Mouse (Mus musculus): Measurements from ENCODE around the gene Kpna6. TPM values are rescaled to one million over a fixed set of nuclear protein-coding genes. Genes with fewer than 3 reads are reported as not detected.
A peak's percentile ranks its signal among the peaks of the same experiment; 100 is the strongest.
"Not testable (repeated sequence)": the region's sequence is repeated elsewhere in the genome, so short reads cannot be mapped to it uniquely, and the experiment has no call there.

Kpna6 gene
- total RNA-seq (2021) = 100 to 1,000 TPM in 1 of 2 experiments, 10 to 100 TPM in 1; 93.3 to 101 TPM

GRCm38 (mm10) chr4:129672083-129672877 is at the start of gene Kpna6:
Kpna6 (minus strand) TSS chr4:129672767.
- peak; percentile 95 for DNase-seq (ENCODE audit: low spot score in 2 of 2)
- intact Hi-C loops (cut with DNase I) = no loop called here

- intact Hi-C loops (cut with DNase I) = no loop called here
- DNase-seq (ENCODE audit: low spot score in 2 of 2) = no peak
These were observed 43.7 kb upstream of the Kpna6 start for GRCm38 (mm10) chr4:129716310-129716709.

GRCm38 (mm10) chr4:129709486-129710129 is 37.0 kb upstream of the Kpna6 start:
- no peak for DNase-seq (ENCODE audit: low spot score in 2 of 2)
- intact Hi-C loops (cut with DNase I) = no loop called here

- intact Hi-C loops (cut with DNase I) = no loop called here
- DNase-seq (ENCODE audit: low spot score in 2 of 2) = no peak
These were observed 34.2 kb upstream of the Kpna6 start for GRCm38 (mm10) chr4:129706750-129707149.

GRCm38 (mm10) chr4:129702454-129702853 is 29.9 kb upstream of the Kpna6 start:
- DNase-seq (ENCODE audit: low spot score in 2 of 2) = peak; percentile 82 to 86
- intact Hi-C loops (cut with DNase I) = loop anchor here (5.0 kb wide), 2 partner anchors 40 to 80 kb away; partner anchors contain the start of gene Khdrbs1

- DNase-seq (ENCODE audit: low spot score in 2 of 2) = peak; percentile 77 to 83
- intact Hi-C loops (cut with DNase I) = loop anchor here (2.0 to 5.0 kb wide), 3 partner anchors 41 to 227 kb away; partner anchors contain the start of genes Khdrbs1 and Spocd1
These were observed 29.2 kb upstream of the Kpna6 start for GRCm38 (mm10) chr4:129701503-129702377.

GRCm38 (mm10) chr4:129700661-129701060 is 28.1 kb upstream of the Kpna6 start:
- intact Hi-C loops (cut with DNase I) = loop anchor here (2.0 to 5.0 kb wide), 3 partner anchors 42 to 228 kb away; partner anchors contain the start of genes Khdrbs1 and Spocd1
- not testable (repeated sequence) for DNase-seq (ENCODE audit: low spot score in 2 of 2)

- intact Hi-C loops (cut with DNase I) = loop anchor here (2.0 to 5.0 kb wide), 3 partner anchors 42 to 229 kb away; partner anchors contain the start of genes Khdrbs1 and Spocd1
- DNase-seq (ENCODE audit: low spot score in 2 of 2) = no peak
These were observed 27.6 kb upstream of the Kpna6 start for GRCm38 (mm10) chr4:129700216-129700615.

GRCm38 (mm10) chr4:129697191-129697590 is 24.6 kb upstream of the Kpna6 start:
- intact Hi-C loops (cut with DNase I) = loop anchor here (5.0 to 10.0 kb wide), 2 partner anchors 125 to 388 kb away; no protein-coding TSS in a partner anchor

GRCm38 (mm10) chr4:129696158-129696985 is 23.8 kb upstream of the Kpna6 start, which contains the start of gene Tmem39b:
Tmem39b (minus strand) TSS chr4:129696838.
- intact Hi-C loops (cut with DNase I) = loop anchor here (5.0 to 10.0 kb wide), 2 partner anchors 126 to 388 kb away; no protein-coding TSS in a partner anchor
- DNase-seq (ENCODE audit: low spot score in 2 of 2) = peak; percentile 93 to 94

More at GRCm38 (mm10) chr4:129697191-129697590, 24.6 kb upstream of the Kpna6 start:
- DNase-seq (ENCODE audit: low spot score in 2 of 2) = no peak

GRCm38 (mm10) chr4:129695815-129696157 is 23.2 kb upstream of the Kpna6 start:
- intact Hi-C loops (cut with DNase I) = loop anchor here (5.0 to 10.0 kb wide), 2 partner anchors 127 to 389 kb away; no protein-coding TSS in a partner anchor

GRCm38 (mm10) chr4:129684531-129684930 is 12.0 kb upstream of the Kpna6 start:
- DNase-seq (ENCODE audit: low spot score in 2 of 2) = no peak
- intact Hi-C loops (cut with DNase I) = no loop called here

More at GRCm38 (mm10) chr4:129695815-129696157, 23.2 kb upstream of the Kpna6 start:
- DNase-seq (ENCODE audit: low spot score in 2 of 2) = no peak

- intact Hi-C loops (cut with DNase I) = no loop called here
- no peak for DNase-seq (ENCODE audit: low spot score in 2 of 2)
These were observed 11.4 kb upstream of the Kpna6 start for GRCm38 (mm10) chr4:129683901-129684493.

GRCm38 (mm10) chr4:129681837-129682236 is 9.3 kb upstream of the Kpna6 start:
- no peak for DNase-seq (ENCODE audit: low spot score in 2 of 2)
- intact Hi-C loops (cut with DNase I) = no loop called here

- intact Hi-C loops (cut with DNase I) = no loop called here
- DNase-seq (ENCODE audit: low spot score in 2 of 2) = no peak
These were observed 397 bp upstream of the Kpna6 start for GRCm38 (mm10) chr4:129672878-129673449.

- intact Hi-C loops (cut with DNase I) = no loop called here
- DNase-seq (ENCODE audit: low spot score in 2 of 2) = no peak
These were observed 980 bp downstream of the Kpna6 start for GRCm38 (mm10) chr4:129671491-129672082.

GRCm38 (mm10) chr4:129662255-129662813 is 10.2 kb downstream of the Kpna6 start:
- intact Hi-C loops (cut with DNase I) = no loop called here
- no peak for DNase-seq (ENCODE audit: low spot score in 2 of 2)

Measured in left cerebral cortex, postnatal 36 days (tissue).